Mouse (Mus musculus) adrenal gland, postnatal 10 days (tissue): ENCODE measurements around the gene Ick. TPM values are rescaled to one million over a fixed set of nuclear protein-coding genes. Genes with fewer than 3 reads are reported as not detected.

Experiments
- DNase-seq: peaks from one replicate; pipeline ENCODE4 v3.0.0; 2021; ENCODE audit warnings: mixed read lengths
- total RNA-seq, 2 experiments: library from RNA; stranded (reverse); gene quantifications; 2 replicates each; pipeline ENCODE4 v1.2.3; 2021

The Ick gene
- total RNA-seq, 2 experiments from 2014 or later: 19.0 to 25.4 TPM

DNA sequence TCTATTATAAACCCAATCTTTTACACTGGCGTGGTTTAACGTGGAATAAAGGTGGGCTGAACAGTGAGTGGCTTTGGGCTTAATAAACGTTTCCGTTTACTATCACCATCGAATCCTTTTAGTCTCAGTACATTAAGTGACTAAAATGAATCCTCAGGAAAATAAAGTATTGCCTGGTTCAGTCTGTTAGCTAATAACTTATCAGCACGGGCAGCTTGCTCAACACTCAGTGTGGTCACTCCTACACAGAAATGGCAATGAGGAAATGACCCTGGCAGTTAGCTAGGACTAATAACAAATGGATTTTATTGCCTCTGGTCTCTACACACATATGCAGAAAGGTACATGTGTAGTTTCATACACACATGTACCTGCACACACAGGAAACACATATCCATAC lies 4.0 kb upstream of the Ick start:
- DNase-seq: peak; percentile 44

DNA sequence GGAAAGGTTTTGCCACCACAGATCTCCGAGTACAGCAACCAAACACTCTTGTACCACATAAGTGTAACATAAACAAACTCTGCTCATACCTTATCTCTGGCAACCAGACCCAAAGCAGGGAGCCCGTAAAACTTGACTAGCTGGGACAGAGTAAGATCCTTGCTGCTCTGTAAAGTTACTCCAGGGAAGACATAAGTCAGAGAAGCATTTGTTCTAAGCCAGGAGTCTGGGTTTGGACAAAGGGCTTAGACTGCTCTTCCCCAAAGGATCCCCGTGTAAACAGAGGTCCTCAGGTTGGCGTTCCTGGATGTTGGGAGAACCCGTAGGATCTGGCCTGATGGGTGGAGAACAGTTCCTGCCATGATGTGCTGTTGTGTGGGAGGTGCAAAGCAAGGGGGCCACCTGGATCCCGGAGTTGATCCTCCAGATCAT lies 3.5 kb upstream of the Ick start:
- no peak for DNase-seq

- DNase-seq: no peak
Observed at GRCm38 (mm10) chr9:78106821-78107220, 2.2 kb upstream of the Ick start.

GRCm38 (mm10) chr9:78107582-78107911 lies 1.4 kb upstream of the Ick start:
- no peak for DNase-seq

- peak; percentile 87 for DNase-seq
Observed at GRCm38 (mm10) chr9:78107912-78108795, 838 bp upstream of the Ick start.

DNA sequence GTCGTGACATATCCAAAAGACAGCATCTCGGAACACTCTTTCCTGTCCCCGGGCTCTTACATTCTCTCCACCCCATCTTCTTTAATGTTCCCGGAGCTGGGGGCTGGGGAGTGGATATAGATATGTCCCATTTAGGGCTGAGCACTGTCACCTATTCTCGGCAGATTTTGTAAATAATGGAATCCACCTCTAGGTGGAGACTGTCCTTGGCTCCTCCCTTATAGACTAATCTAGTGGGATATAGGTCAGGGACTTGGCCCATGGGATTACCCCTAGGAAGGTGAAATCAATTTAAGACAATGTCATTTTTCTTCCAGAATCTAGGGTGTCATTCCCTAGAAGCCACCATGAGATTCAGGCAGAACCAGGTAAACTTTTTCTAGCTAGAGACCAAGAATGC lies 664 bp downstream of the Ick start:
- peak; percentile 28 for DNase-seq

GRCm38 (mm10) chr9:78111456-78111855 lies 2.5 kb downstream of the Ick start:
- no peak for DNase-seq

DNA sequence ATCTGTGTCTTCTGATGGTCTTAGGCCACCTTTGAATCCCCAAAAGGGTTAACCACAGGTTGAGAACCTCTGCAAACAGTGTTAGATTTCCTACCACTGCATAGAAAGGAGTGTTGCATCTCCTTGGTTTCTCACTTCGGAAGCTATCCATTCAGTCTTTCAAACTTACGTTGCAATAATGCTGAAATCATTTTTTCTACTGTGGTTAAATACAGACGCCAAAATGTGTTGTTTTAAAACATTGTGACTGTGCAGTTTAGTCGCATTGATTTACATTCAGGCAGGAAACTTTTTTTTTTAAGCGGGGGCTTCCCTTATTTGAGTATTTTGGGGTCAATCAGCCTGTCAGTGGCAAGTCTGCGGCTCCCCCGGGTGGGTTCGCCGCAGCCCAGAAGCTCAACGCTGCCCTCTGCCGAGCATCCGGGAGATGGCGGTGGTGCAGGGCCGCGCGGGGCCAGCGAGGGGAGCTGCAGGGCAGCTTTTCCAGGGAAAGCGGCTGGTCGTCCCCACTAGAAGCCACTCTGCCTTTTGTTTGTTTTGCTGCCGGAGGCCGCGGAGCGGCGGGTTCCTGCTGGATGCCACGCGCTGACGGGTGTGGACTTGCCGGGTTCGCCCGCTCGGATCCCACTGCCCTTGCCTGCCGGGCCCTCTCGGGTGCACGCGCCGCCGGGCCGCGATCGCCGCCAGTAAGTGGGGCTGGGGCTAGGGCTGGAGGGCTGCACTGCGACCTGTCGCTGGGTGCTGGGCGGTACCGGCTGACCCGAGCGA lies 4.0 kb downstream of the Ick start:
- peak; percentile 97 for DNase-seq

DNA sequence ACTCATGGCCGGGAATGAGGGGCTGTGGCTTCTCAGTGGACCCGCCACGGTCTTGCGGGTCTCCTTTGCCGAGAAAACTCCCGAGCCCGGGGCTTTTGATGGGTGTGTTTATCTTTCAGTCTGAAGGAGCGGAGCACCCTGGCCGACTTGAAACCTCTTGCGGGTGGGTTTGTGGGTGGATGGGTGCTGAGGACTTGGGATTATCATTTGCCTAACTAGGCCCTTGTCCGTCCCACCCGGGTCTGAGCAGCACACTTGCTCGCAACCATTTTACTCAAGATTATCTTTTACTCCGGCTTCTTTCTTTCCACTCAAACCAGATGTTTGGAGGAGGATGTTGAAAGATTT lies 4.5 kb downstream of the Ick start:
- DNase-seq: no peak

DNA sequence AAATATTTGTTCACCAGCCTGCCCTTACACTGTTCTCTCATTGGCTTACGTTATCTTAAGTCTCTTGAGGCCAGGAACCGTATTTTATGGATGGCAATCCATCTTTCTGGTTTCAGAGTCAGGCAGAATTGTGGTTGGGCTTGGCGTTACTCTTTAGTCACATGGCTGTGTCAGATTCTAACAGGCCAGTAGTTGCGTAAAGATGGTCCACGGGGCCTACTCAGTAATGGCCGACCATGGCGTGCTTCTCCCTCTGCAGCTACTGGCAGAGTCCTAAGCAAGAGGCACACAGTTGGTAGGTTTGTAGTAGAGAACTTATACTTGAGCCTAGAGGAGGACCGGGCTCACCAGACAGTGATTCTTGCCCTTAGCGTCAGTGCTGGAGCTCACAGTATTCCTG lies 6.8 kb downstream of the Ick start:
- DNase-seq: peak; percentile 32

- no peak for DNase-seq
Observed at GRCm38 (mm10) chr9:78117690-78118089, 8.7 kb downstream of the Ick start.

- no peak for DNase-seq
Observed at GRCm38 (mm10) chr9:78121358-78121757, 12.4 kb downstream of the Ick start.

DNA sequence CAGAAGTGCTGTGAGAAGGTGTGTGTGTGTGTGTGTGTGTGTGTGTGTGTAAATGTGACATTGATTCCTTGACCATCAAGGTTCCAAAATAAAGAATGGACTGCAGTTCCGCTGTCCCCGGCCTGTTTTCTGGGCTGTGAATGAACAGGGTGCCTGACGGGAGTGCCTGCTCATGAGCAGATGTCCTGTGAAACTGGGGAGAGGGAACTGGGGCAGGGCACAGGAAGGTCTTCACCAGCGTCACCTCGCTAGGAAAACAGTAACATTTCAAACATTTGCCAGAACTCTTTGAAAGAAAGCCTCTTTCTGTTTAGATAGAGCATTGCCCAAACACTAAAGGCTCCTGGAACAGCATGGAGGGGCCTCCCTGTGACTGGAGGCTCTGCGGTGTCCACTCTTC lies 13.0 kb downstream of the Ick start:
- DNase-seq: no peak

GRCm38 (mm10) chr9:78122939-78123712 lies 14.1 kb downstream of the Ick start:
- DNase-seq: no peak

DNA sequence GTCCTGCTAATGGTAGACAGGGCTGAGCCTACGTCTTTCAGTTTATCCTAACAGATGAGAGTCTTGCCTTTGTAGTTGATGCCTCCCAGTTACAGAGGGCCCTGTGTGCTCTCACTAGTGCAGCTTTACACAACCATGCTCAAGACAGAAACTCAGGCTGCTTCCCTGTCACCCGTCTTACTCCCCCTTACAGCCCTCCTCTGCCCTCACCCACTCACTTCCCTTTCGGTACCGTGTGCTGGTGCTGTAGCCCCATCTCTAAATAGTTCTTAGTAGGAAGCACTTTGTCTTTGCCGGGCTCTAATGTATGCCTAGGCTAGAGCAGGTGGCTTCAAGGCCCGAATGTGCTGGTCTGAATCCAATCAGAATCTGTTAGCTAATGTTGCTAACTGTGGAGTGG lies 15.3 kb downstream of the Ick start:
- DNase-seq: no peak

DNA sequence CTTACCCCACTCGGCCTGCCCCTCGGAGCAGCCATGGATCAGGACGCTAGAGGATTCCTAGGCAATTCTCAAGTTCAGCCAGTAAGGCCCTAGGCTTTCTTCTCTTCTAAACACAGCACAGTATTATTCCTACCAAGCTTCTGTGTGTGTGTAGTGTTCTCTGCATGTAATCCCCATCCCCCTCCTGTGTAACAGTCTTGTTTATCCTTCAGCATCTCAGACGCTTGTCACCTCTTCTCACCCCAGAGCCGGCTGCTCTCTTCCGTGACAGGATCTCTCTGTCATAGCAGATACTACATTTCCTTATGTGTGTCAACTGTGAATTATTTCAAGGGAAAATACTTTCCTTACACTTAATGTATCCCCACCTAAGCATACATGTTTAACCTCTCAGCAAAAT lies 17.0 kb downstream of the Ick start:
- DNase-seq: no peak

DNA sequence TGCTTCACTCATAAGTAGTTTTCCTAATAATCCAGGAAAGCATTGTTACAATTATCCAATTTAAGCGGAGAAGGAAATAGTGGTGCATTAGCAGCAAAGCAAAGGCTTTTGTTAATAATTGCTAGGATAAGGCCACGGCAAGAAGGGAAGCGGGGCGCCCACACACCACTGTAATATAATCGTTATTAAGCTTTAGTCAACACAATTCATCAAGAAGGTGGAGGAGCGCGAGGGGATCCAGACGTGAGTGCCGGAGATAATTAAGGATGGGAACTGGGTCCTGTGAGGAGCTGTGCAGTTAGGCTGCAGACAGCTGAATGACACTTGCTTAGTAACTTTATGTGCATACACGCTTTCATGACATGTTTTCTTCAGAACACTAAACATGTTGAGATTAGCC lies 17.7 kb downstream of the Ick start:
- no peak for DNase-seq

- DNase-seq: no peak
Observed at GRCm38 (mm10) chr9:78135658-78136057, 26.7 kb downstream of the Ick start.

- peak; percentile 55 for DNase-seq
Observed at GRCm38 (mm10) chr9:78138044-78138676, 29.2 kb downstream of the Ick start.

- DNase-seq: no peak
Observed at GRCm38 (mm10) chr9:78139463-78139862, 30.5 kb downstream of the Ick start.

- DNase-seq: no peak
Observed at GRCm38 (mm10) chr9:78146099-78146498, 37.1 kb downstream of the Ick start.

DNA sequence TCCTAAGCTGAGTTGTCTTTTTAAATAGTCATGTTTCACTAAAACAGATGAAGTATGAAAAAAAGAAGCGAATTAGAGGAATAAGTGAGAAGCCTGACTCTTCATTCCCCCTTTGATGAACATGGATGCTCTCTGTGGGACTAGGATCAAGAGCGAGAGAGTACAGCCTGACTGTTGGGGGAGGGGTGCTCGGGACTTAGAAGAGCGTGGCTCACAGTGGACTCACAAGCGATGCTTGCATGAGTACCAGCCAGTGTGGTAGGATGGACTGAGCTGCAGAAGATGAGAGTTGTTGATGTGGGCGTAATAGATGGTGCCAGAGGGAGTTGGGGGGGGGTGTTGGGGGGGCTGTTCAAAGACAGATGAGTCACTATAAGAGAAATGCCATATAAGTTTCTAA lies 37.6 kb downstream of the Ick start:
- no peak for DNase-seq

DNA sequence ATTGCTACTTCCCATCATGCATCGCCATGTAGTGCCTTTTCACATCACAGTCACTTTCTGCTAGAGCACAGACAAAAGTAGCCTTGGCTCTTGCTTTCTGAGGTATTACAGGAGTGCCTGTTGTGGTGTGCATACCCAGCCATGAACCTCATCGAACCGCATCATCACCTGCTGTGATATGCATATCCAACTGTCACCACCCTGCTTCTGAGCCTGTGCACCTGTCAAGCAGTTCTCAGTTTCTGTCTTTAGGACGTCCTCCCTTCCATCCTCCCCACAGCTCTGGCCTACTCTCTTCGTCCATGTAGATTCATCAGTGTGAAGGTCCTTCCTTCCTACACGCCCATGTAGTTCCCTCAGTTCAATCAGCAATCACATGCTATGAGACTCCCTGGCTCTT lies 39.2 kb downstream of the Ick start:
- no peak for DNase-seq
